Mouse (Mus musculus) activated CD4-positive, CD25-positive, alpha-beta regulatory T cell (primary cell): ENCODE data around the gene Smim24. TPM values are rescaled to one million over a fixed set of nuclear protein-coding genes. Genes with fewer than 3 reads are reported as not detected.

ENCODE experiments used
- polyA plus RNA-seq, 2 experiments: library from polyadenylated mRNA; unstranded; fragments of 100-300 nt; shearing (Covaris generic); gene quantifications; one replicate each; pipeline ENCODE4 v1.2.1; 2017

Gene Smim24
- 10 to 100 TPM in 1 of 2 experiments, 1 to 10 TPM in 1; 6.3 to 12.2 TPM for polyA plus RNA-seq

GRCm38 (mm10) chr10:81392781-81393185 lies at the start of gene Smim24:
Gene Smim24, plus strand, starts transcription at chr10:81393051.

GRCm38 (mm10) chr10:81350351-81351063 lies 42.3 kb upstream of the Smim24 start, which contains the start of gene Hmg20b:
Gene Hmg20b, minus strand, starts transcription at chr10:81350480.

GRCm38 (mm10) chr10:81356991-81357844 lies 35.6 kb upstream of the Smim24 start, which contains the start of gene Mfsd12:
Gene Mfsd12, plus strand, starts transcription at chr10:81357491.

GRCm38 (mm10) chr10:81365672-81366476 lies 27.0 kb upstream of the Smim24 start, which contains the start of gene 4930404N11Rik:
Gene 4930404N11Rik, minus strand, starts transcription at chr10:81365816.

DNA sequence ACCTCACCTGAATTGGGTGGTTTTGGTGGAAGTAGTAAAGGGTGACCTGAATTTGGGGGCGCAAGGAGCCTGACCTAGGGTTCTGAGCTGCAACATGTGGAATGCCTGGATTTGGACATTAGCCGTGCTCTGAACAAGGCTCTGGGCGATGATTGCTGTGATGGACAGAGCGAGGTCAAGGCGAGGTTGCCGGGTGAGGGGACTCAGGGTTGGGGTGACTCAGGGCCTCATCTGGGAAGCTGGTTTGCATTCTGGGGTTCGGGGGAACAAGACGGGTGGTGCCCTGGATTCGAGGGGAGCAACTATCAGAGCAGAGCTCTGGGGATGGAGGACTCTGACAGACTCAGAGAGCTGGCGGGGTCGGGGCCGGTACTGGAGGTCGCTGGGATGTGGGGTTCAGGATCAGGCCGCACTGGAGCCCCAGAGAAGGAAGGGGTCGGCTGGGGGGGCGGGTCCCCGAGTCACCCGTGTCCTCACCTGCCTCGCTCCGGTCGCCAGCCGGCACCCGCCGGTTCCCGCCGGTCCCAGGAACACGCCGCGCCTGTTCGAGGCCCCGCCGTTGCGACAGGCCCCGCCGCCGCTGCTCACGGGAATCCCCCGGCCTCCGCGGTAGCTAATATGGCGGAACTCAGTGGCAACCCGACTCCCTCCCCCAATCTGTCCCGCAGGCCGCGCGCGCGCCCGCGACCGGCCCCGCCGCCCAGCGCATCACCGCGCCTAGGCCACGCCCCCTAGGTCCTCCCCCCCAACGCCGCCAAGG lies 14.9 kb upstream of the Smim24 start, which contains the start of gene Fzr1:
TSS of gene Fzr1 (minus strand) at position 724 of the 760 bp plus-strand sequence.

GRCm38 (mm10) chr10:81383802-81384604 lies 8.8 kb upstream of the Smim24 start, which contains the start of the genes Dohh and Gm48551:
Gene Dohh, plus strand, starts transcription at chr10:81384428.
Gene Gm48551, plus strand, starts transcription at chr10:81384466.

DNA sequence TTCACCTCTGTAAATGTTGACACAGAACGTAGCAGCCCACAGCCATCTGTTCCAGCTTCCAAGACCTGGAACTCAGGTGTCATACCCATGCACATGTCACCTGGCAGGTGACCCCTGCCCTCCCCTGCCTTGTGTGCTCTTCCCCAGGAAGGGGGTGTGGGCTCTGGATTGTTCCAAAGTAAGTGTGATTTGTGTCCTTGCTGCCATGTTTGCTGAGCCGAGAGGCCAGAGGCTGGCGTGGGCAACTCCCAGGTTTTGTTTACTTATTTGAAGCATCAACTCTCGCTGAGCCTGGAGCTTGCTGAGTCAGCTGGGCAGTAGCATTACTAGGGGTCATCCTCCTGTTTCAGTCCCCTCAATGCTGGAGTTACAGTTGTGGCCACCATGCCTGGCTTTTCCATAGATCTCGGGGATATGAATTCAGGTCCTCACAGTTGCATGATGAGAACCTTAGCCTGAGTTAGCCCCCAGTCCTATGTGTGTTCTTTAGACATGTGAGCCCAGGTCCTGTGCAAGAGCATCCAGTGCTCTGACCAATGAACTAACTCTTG lies 4.3 kb upstream of the Smim24 start, which contains the start of gene Gm48552:
TSS of gene Gm48552 (plus strand) at position 501 of the 551 bp plus-strand sequence.

Other genes starting within 250 kb of the Smim24 start
- 10 to 100 TPM; 42.8 to 50.1 TPM for gene Pias4, start 225.1 kb upstream of the Smim24 start, polyA plus RNA-seq
- 100 to 1,000 TPM; 640 to 647 TPM for gene Eef2, start 216.4 kb upstream of the Smim24 start, polyA plus RNA-seq
- gene Dapk3, start 210.0 kb upstream of the Smim24 start, polyA plus RNA-seq = 100 to 1,000 TPM in 1 of 2 experiments, 10 to 100 TPM in 1; 95.7 to 104 TPM
- gene 4930442H23Rik, start 209.2 kb upstream of the Smim24 start, polyA plus RNA-seq = not detected
- under 1 TPM; 0.19 to 0.47 TPM for gene Nmrk2, start 191.0 kb upstream of the Smim24 start, polyA plus RNA-seq
- 1 to 10 TPM; 5.7 to 5.8 TPM for gene Atcay, start 162.2 kb upstream of the Smim24 start, polyA plus RNA-seq
- gene Zfr2, start 159.9 kb upstream of the Smim24 start, polyA plus RNA-seq = 1 to 10 TPM; 3.9 to 5.0 TPM
- 100 to 1,000 TPM in 1 of 2 experiments, 10 to 100 TPM in 1; 63.7 to 239 TPM for gene Matk, start 140.1 kb upstream of the Smim24 start, polyA plus RNA-seq
- 100 to 1,000 TPM; 153 to 154 TPM for gene Mrpl54, start 126.1 kb upstream of the Smim24 start, polyA plus RNA-seq
- gene Apba3, start 126.1 kb upstream of the Smim24 start, polyA plus RNA-seq = 10 to 100 TPM; 33.8 to 50.0 TPM
- gene Tjp3, start 101.5 kb upstream of the Smim24 start, polyA plus RNA-seq = 10 to 100 TPM in 1 of 2 experiments, 1 to 10 TPM in 1; 9.8 to 36.0 TPM
- gene Pip5k1c, start 100.1 kb upstream of the Smim24 start, polyA plus RNA-seq = 10 to 100 TPM; 67.4 to 88.0 TPM
- 10 to 100 TPM; 44.2 to 64.0 TPM for gene Cactin, start 71.9 kb upstream of the Smim24 start, polyA plus RNA-seq
- gene Tbxa2r, start 64.3 kb upstream of the Smim24 start, polyA plus RNA-seq = 10 to 100 TPM; 48.0 to 67.1 TPM
- gene Gipc3, start 49.8 kb upstream of the Smim24 start, polyA plus RNA-seq = under 1 TPM; 0.05 to 0.08 TPM
- gene Hmg20b, start 42.6 kb upstream of the Smim24 start, polyA plus RNA-seq = 10 to 100 TPM; 44.4 to 50.7 TPM
- 1 to 10 TPM; 3.7 to 4.0 TPM for gene Mfsd12, start 35.6 kb upstream of the Smim24 start, polyA plus RNA-seq
- 1 to 10 TPM in 1 of 2 experiments, under 1 TPM in 1; 0.68 to 1.5 TPM for gene 4930404N11Rik, start 27.2 kb upstream of the Smim24 start, polyA plus RNA-seq
- gene Fzr1, start 14.5 kb upstream of the Smim24 start, polyA plus RNA-seq = 10 to 100 TPM; 69.7 to 78.9 TPM
- 10 to 100 TPM; 35.0 to 35.8 TPM for gene Dohh, start 8.6 kb upstream of the Smim24 start, polyA plus RNA-seq
- gene Gm48551, start 8.6 kb upstream of the Smim24 start, polyA plus RNA-seq = 1 to 10 TPM; 2.2 to 4.9 TPM
- gene Gm48552, start 4.0 kb upstream of the Smim24 start, polyA plus RNA-seq = 1 to 10 TPM; 1.1 to 1.6 TPM
- 10 to 100 TPM; 14.8 to 22.7 TPM for gene Nfic, start 62.6 kb downstream of the Smim24 start, polyA plus RNA-seq
- gene Celf5, start 89.7 kb downstream of the Smim24 start, polyA plus RNA-seq = under 1 TPM; 0.14 to 0.73 TPM
- 10 to 100 TPM; 78.9 to 96.7 TPM for gene Ncln, start 103.3 kb downstream of the Smim24 start, polyA plus RNA-seq
- gene S1pr4, start 107.1 kb downstream of the Smim24 start, polyA plus RNA-seq = 10 to 100 TPM; 64.8 to 91.5 TPM
- 10 to 100 TPM; 29.2 to 77.3 TPM for gene Gna15, start 131.2 kb downstream of the Smim24 start, polyA plus RNA-seq
- 10 to 100 TPM; 18.6 to 21.0 TPM for gene Gna11, start 152.1 kb downstream of the Smim24 start, polyA plus RNA-seq
- gene Aes, start 166.4 kb downstream of the Smim24 start, polyA plus RNA-seq = 1,000 to 10,000 TPM; 1,214 to 1,244 TPM
- gene Tle2, start 181.5 kb downstream of the Smim24 start, polyA plus RNA-seq = 1 to 10 TPM; 1.1 to 2.0 TPM
- under 1 TPM; 0.43 to 0.88 TPM for gene Tle6, start 208.0 kb downstream of the Smim24 start, polyA plus RNA-seq
- gene BC025920, start 213.2 kb downstream of the Smim24 start, polyA plus RNA-seq = 1 to 10 TPM in 1 of 2 experiments, under 1 TPM in 1; 0.72 to 3.1 TPM
- 10 to 100 TPM; 10.7 to 20.6 TPM for gene Sirt6, start 234.7 kb downstream of the Smim24 start, polyA plus RNA-seq
- 1 to 10 TPM; 1.9 to 5.6 TPM for gene Ankrd24, start 235.5 kb downstream of the Smim24 start, polyA plus RNA-seq